Mouse (Mus musculus) Patski (cell line): Measurements from ENCODE around the gene Fbxw4. TPM values are rescaled to one million over a fixed set of nuclear protein-coding genes. Genes with fewer than 3 reads are reported as not detected.

Source experiments
- ATAC-seq: fragments of 100-300 bp; one replicate; pipeline ENCODE4 v1.8.0; 2021
- CTCF ChIA-PET: fragments of 350-600 bp; sonication (Branson Sonifier 250); formaldehyde crosslinking; loops from one replicate; lab custom pipeline; 2022; ENCODE audit warnings: inconsistent platforms; lab: Charles Lee
- POLR2A ChIA-PET: fragments of 350-600 bp; sonication (Branson Sonifier 250); formaldehyde crosslinking; loops from one replicate; lab custom pipeline; 2022; ENCODE audit warnings: antibody characterized with exemption, inconsistent platforms; lab: Charles Lee
- DNase-seq: peaks from one replicate; pipeline ENCODE4 v3.0.0-alpha.2; 2011; ENCODE audit warnings: low read depth, low spot score
- H3K27me3 ChIP-seq: fragments of 371-371 bp; one replicate; pipeline ENCODE4 v1.5.1; 2021
- CTCF ChIP-seq: fragments of 100-300 bp; IDR thresholded peaks from one replicate; pipeline ENCODE4 v1.5.1; 2021
- in situ Hi-C: fragments of 300-500 bp; cut with MboI; formaldehyde crosslinking; loops from 3 replicates; pipeline ENCODE4 v1.11.1; 2018; ENCODE audit warnings: low pct_unique_long_range_greater_than_20kb, mixed read lengths
- polyA plus RNA-seq: library from polyadenylated mRNA; unstranded; gene quantifications from one replicate; pipeline ENCODE4 v1.2.3, GENCODE M21; 2021

The Fbxw4 gene
- 39.2 TPM for polyA plus RNA-seq

DNA sequence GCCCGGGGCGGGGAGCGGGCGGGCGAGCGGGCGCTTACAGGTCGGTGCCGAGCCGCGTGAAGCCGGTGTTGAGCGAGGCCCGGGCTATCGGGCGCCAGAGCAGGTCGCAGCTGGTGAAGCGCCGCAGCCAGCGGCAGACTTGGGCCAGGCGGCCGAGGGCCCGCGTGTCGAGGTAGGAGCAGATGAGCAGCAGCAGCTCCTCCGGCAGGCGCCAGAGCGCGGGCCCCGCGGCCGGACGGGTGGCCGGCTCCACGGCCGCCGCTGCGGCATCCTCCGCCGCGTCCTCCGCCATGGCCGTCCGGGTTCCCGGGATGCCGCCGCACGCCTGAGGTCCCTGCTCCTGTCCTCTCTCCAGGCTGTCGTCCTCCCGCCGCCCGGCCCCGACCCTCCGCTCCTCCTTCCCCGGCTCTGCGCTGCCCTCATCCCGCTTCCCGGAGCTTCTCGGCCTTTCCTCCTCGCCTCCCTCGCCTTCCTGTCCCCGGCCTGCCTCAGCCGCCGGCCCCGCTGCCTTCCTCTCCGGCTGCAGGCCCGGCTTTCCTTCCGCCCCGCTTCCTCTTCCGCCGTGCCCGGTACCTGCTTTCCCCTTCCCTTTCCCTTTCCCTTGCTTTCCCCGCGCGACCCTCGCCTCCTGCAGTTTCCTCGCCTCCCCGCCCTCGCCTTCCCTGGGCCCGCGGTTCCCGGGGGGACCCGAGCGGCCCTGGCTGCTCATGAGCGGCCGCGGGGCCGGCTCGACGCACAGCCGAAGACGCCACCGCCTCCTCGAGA is at the start of gene Fbxw4:
TSS of gene Fbxw4 (minus strand) at position 575 of the 765 bp plus-strand sequence.
- ATAC-seq, result peak; percentile 70
- in situ Hi-C loops, result no loop called here
- H3K27me3 ChIP-seq, result no peaks in the 10 kb centered on the region
- no peak for TF ChIP-seq CTCF
- ChIA-PET CTCF (no interaction called here), POLR2A (interaction anchor here (0.6 to 1.1 kb wide), 2 partner anchors 23 to 25 kb away, joined by 3 read pairs; no protein-coding TSS in a partner anchor)
- DNase-seq, result no peak

DNA sequence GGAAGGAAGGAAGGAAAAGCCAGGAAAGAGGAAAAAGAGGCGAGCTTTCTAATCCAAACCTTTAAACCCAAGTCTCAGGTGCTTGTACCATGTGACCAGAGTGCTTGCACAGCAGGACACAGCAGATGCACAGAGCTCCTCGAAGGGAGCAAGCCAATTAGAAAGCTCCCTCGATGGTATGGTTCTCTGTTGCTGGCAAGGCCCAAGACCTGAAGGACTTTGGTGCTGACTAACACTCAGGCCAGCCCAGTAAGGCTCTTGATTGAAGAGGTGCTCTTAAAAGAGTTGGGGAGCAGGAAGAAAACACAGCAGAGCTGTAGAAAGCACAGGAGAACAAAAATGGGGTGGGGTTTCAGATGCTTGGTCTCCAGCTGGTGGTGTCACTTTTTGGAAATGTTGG is 48.6 kb upstream of the Fbxw4 start:
- TF ChIP-seq CTCF, result no peak
- ATAC-seq (no peak), DNase-seq (no peak)
- ChIA-PET POLR2A (no interaction called here), CTCF (interaction anchor here (1.8 kb wide), 1 partner anchor 22 kb away, joined by 4 read pairs; no protein-coding TSS in a partner anchor)
- H3K27me3 ChIP-seq, result peaks cover 41% of the 10 kb centered on the region
- in situ Hi-C loops, result no loop called here

DNA sequence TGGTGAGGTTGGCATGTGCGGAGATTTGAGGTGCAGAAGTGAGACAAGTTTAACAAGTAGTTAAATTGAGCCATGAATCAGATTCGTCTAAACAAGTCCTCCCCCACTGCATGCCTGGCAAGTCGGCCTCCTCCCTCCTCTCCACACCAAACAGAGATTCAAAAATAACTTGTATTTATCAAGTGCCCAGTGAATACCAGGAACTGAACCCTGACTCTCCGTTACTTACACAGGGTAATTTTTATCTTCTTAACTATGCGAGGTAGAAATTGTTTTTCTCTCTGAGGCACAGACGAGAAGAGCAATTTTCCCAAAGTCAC is 36.1 kb upstream of the Fbxw4 start:
- no peak for TF ChIP-seq CTCF
- no peak for ATAC-seq
- no peaks in the 10 kb centered on the region for H3K27me3 ChIP-seq
- POLR2A ChIA-PET, result no interaction called here
- in situ Hi-C loops, result no loop called here
- CTCF ChIA-PET, result no interaction called here
- no peak for DNase-seq

DNA sequence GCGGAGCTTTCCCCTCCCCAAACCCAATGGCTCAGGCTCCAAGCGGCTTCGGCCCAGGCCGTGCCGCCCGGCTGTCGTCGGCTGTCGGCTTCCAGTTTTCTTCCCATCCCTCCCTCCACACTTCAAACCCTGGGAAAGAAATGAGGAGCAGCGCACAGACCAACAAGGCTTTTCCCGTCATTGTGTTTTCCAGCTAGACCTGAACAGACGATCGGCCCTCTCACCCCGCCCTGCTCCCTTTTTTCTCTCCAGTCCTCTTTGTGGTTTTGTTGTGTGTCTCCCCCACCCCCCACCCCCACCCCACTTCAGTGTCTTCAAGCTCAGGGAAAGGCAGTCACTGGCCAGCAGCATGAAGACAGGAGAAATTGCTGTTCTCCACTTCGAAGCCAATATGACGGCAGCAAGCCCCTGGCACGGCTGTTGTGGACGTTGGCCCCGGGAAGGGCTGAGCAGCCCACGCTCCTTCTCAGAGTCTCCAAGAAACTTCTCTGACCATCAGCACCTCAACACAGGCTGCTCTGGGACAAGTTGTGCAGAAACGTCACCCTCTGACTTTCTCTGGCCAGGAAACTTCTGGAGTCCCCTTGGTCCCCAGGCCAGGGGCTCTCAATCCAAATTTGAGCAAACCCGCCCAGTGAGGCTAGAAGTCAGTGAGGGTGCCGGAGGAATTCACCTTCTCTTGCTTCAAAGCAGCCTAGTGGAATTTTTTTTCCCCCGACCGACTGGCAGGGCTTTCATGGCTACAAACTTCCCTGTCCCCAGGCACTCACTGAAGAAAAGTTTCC is 35.6 kb upstream of the Fbxw4 start:
- DNase-seq (no peak), ATAC-seq (no peak)
- POLR2A ChIA-PET, result no interaction called here
- in situ Hi-C loops, result no loop called here
- TF ChIP-seq CTCF, result no peak
- H3K27me3 ChIP-seq, result no peaks in the 10 kb centered on the region
- CTCF ChIA-PET, result interaction anchor here (0.7 kb wide), 1 partner anchor 122 kb away, joined by 4 read pairs; no protein-coding TSS in a partner anchor

DNA sequence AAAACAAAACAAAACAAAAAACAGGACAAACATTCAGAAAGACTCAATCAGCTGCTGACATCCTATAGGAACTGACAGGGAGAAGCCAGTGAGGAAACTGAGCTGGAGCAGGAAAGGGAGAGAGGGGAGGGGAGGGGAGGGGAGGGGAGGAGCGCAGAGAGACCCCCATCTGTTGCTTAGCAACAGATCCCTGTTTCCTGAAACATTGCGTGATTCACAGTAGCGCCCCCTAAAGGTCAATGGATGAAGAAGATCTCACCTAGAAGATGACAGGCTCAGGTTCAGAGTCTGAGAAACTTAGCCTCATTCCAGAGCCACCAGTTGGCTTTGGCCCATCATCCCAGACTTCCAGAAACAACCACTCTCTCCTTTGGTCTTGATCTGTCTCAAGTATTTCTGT is 33.9 kb upstream of the Fbxw4 start:
- CTCF ChIA-PET, result no interaction called here

DNA sequence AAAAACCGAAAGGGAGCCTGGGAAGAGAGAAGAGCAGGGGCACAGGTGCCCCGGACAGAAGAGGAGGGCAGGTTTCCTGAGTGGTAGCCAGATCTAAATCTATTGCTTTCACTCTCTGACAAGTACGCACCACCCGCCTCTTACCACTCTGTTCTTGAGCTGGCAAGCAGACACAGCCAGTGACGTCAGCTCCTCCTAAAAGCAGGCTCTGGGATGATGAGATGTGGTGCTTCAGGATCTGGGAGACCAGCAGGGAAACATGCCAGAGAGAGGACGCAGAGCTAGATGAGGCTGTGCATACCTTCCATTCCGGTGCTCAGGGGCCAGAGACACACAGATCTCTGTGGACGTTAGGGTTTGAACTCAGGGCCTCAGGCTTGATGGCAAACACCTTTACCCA is 32.1 kb upstream of the Fbxw4 start:
- in situ Hi-C loops, result no loop called here
- peaks cover 8% of the 10 kb centered on the region for H3K27me3 ChIP-seq
- CTCF ChIA-PET, result no interaction called here
- POLR2A ChIA-PET, result no interaction called here
- TF ChIP-seq CTCF, result no peak
- no peak for DNase-seq
- no peak for ATAC-seq

More for the DNA sequence above, 33.9 kb upstream of the Fbxw4 start:
- no peak for DNase-seq
- ATAC-seq, result no peak
- peaks cover 5% of the 10 kb centered on the region for H3K27me3 ChIP-seq
- TF ChIP-seq CTCF, result no peak
- POLR2A ChIA-PET, result no interaction called here
- in situ Hi-C loops, result no loop called here

DNA sequence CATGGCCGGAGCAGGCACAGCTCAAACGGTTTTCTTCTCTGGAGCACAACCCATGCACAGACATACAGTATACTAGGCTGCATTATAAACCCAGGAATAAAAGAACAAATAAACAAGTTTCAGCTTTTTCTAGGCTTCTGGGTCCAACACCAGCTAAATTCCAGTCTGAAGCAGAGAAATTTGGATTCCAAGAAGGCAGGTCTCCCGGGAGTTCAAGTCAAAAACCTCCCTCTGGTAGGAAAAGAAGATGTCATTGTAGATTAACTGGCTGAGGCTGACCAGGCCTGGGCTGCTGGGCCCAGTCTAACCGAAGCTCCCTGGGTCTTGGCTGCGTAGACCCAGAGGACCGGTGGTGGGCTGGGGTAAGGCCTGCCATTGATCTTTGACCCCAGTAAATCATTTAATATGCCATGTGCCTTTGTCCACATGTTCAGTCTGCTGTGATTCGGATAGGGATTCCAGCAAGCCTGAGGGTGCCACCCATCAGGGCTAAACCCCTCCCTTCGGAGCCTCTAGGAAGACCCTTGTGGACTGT is 31.0 kb upstream of the Fbxw4 start:
- H3K27me3 ChIP-seq, result peaks cover 8% of the 10 kb centered on the region
- CTCF ChIA-PET, result interaction anchor here (0.7 kb wide), 1 partner anchor 25 kb away, joined by 3 read pairs; no protein-coding TSS in a partner anchor
- DNase-seq, result no peak
- in situ Hi-C loops, result no loop called here
- ATAC-seq, result no peak
- POLR2A ChIA-PET, result interaction anchor here (0.6 to 1.6 kb wide), 2 partner anchors 18 to 31 kb away, joined by 3 read pairs; no protein-coding TSS in a partner anchor
- TF ChIP-seq CTCF, result no peak

DNA sequence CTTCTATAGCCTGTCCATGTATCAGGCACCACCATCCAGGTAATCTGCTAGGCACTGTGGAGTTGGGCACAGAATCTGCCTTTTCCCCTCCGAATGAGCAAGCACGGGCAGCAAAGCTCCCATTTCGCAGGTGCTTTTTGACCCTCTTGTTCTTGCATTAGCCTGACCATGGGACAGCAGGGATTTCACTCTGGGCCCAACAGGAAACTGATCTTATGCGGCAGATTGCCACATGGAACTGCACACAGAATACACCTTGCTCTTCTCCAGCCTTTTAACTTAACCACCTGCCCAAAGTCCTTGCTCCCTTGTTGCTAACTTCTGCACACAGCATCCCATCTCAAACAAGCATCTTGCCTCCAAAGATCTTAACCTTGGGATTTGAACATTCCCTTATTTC is 26.9 kb upstream of the Fbxw4 start:
- in situ Hi-C loops, result no loop called here
- POLR2A ChIA-PET, result no interaction called here
- no peak for ATAC-seq

DNA sequence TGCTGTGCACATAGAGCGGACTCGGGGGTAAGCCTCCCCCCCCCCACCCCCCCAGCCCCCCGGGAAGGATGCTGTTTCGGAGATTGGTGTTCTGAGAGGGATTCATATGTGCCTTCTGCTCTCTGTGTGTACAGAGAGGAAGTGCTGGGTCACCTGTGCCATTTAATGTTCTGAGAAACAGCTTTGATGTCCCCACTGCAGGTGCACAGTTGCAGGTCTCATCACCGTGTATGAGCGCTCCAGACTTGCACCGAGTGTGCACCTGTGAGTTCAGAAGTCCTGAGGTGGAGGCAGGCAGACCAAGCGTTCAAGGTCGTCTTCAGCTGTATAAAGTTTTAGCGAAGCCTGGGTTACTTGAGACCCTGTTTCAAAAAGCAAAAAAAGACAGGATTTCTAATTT is 23.6 kb upstream of the Fbxw4 start:
- in situ Hi-C loops, result no loop called here
- CTCF ChIA-PET, result no interaction called here
- H3K27me3 ChIP-seq, result peaks cover 19% of the 10 kb centered on the region
- TF ChIP-seq CTCF, result no peak
- DNase-seq, result no peak
- no peak for ATAC-seq
- POLR2A ChIA-PET, result no interaction called here

More for the DNA sequence above, 26.9 kb upstream of the Fbxw4 start:
- CTCF ChIA-PET, result no interaction called here
- no peak for TF ChIP-seq CTCF
- DNase-seq, result no peak
- peaks cover 21% of the 10 kb centered on the region for H3K27me3 ChIP-seq

DNA sequence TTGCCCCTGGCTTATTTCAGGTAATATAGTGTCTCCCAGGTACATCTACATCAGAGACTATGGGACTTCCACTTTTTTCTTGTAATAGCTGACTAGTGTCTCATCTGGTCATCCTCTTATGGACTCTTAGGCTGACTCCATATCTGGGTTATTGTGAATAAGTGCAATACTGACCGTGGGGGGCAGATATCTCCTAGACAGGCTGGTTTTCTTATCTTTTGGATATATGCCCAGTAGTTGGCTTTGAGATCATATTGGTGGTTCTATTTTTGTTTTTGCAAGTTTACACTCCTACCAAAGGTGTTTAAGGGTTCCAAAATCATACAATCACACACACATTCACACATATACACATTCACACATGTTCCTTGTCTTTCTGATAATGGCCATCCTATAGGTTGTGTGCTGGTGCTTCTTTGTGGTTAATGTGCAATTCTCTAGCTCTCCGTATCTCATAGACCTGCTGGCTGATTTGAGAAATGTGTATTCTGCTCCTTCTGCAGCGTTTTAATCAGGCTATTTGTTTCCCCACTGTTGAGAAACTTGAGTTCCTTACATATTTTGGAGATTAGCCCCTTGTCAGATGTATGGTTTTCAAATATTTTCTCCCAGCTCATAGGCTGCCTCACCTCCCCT is 20.5 kb upstream of the Fbxw4 start:
- peaks cover 24% of the 10 kb centered on the region for H3K27me3 ChIP-seq
- in situ Hi-C loops, result no loop called here
- no peak for TF ChIP-seq CTCF
- no peak for ATAC-seq
- POLR2A ChIA-PET, result interaction anchor here (0.6 kb wide), 1 partner anchor 67 kb away, joined by 5 read pairs; no protein-coding TSS in a partner anchor
- DNase-seq, result no peak
- CTCF ChIA-PET, result interaction anchor here (1.6 kb wide), 1 partner anchor 66 kb away, joined by 4 read pairs; no protein-coding TSS in a partner anchor
